Mouse (Mus musculus): ENCODE results near the gene Cav1.

The Cav1 gene

GRCm38 (mm10) chr6:17305954-17306601 lies at the start of gene Cav1:
TSS of gene Cav1 (plus strand) at chr6:17306335.
- under 1% methylated on average over 26 of the region's 26 CpGs for WGBS

GRCm38 (mm10) chr6:17258142-17258541 lies 48.0 kb upstream of the Cav1 start:
- WGBS: 99% methylated on average over 1 of the region's 1 CpGs

- 94% methylated on average over 1 of the region's 1 CpGs for WGBS
These were observed 47.2 kb upstream of the Cav1 start for GRCm38 (mm10) chr6:17258911-17259310.

GRCm38 (mm10) chr6:17262786-17263185 lies 43.3 kb upstream of the Cav1 start:
- WGBS: 55% methylated on average over 2 of the region's 2 CpGs

- 78% methylated on average over 4 of the region's 4 CpGs for WGBS
These were observed 41.1 kb upstream of the Cav1 start for GRCm38 (mm10) chr6:17265043-17265442.

GRCm38 (mm10) chr6:17266466-17266865 lies 39.7 kb upstream of the Cav1 start:
- WGBS: 54% methylated on average over 3 of the region's 3 CpGs

GRCm38 (mm10) chr6:17278366-17278765 lies 27.8 kb upstream of the Cav1 start:
- 95% methylated on average over 3 of the region's 3 CpGs for WGBS

GRCm38 (mm10) chr6:17280939-17281756 lies 25.0 kb upstream of the Cav1 start, which contains the start of gene Cav2:
TSS of gene Cav2 (plus strand) at chr6:17281185.
- 1% methylated on average over 40 of the region's 40 CpGs for WGBS

- WGBS: 15% methylated on average over 8 of the region's 8 CpGs
These were observed 24.4 kb upstream of the Cav1 start for GRCm38 (mm10) chr6:17281757-17282092.

- 49% methylated on average over 5 of the region's 5 CpGs for WGBS
These were observed 24.0 kb upstream of the Cav1 start for GRCm38 (mm10) chr6:17282159-17282558.

GRCm38 (mm10) chr6:17283834-17284233 lies 22.3 kb upstream of the Cav1 start:
- 66% methylated on average over 3 of the region's 3 CpGs for WGBS

GRCm38 (mm10) chr6:17286381-17286780 lies 19.8 kb upstream of the Cav1 start:
- WGBS: 75% methylated on average over 4 of the region's 4 CpGs

- WGBS: 79% methylated on average over 5 of the region's 5 CpGs
These were observed 11.0 kb upstream of the Cav1 start for GRCm38 (mm10) chr6:17295116-17295515.

- under 1% methylated on average over 19 of the region's 19 CpGs for WGBS
These were observed 629 bp downstream of the Cav1 start for GRCm38 (mm10) chr6:17306602-17307325.

GRCm38 (mm10) chr6:17307461-17308115 lies 1.5 kb downstream of the Cav1 start:
- WGBS: 6% methylated on average over 31 of the region's 31 CpGs

- 59% methylated on average over 2 of the region's 2 CpGs for WGBS
These were observed 2.5 kb downstream of the Cav1 start for GRCm38 (mm10) chr6:17308661-17309060.

- WGBS: 54% methylated on average over 2 of the region's 2 CpGs
These were observed 3.1 kb downstream of the Cav1 start for GRCm38 (mm10) chr6:17309260-17309659.

GRCm38 (mm10) chr6:17314241-17314640 lies 8.1 kb downstream of the Cav1 start:
- WGBS: 91% methylated on average over 2 of the region's 2 CpGs

GRCm38 (mm10) chr6:17314659-17315616 lies 8.8 kb downstream of the Cav1 start:
- WGBS: 84% methylated on average over 5 of the region's 5 CpGs

- WGBS: 60% methylated on average over 15 of the region's 15 CpGs
These were observed 10.4 kb downstream of the Cav1 start for GRCm38 (mm10) chr6:17316294-17317166.
